28 mouse cellular contexts compared by ENCODE assay signal in genomic region chr11:50203302-50203827, GRCm38 (mm10). TPM values are rescaled to one million over a fixed set of nuclear protein-coding genes. Genes with fewer than 3 reads are reported as not detected.
DNase-seq lines count a peak whose midpoint lies in the region; ATAC-seq and TF ChIP-seq lines count a peak whose summit lies in the region.
"Had no signal": no experiment of that assay in that cellular context is flagged by ENCODE, and none has a peak within 500 bp of the region (broad histone marks: within the 10 kb centered on the region; RNA-seq: fewer than 3 reads in every experiment).

No protein-coding gene starts in this region.

- H3K27me3 ChIP-seq in liver, embryonic 13.5 days, result no peaks in the 10 kb centered on the region
- H3K27me3 ChIP-seq in liver, embryonic 16.5 days (ENCODE audit: control insufficient read depth, insufficient read depth, low read depth, low read length), result no peaks in the 10 kb centered on the region
- no peaks in the 10 kb centered on the region for H3K27me3 ChIP-seq in myocyte (ENCODE audit: control insufficient read depth, insufficient read depth, insufficient read length)
- no peaks in the 10 kb centered on the region for H3K27me3 ChIP-seq in forebrain, embryonic 15.5 days
- H3K27me3 ChIP-seq: embryonic facial prominence, embryonic 13.5 days; forebrain, embryonic 12.5 days; heart, embryonic 12.5 days; heart, embryonic 15.5 days had no signal

- 0 out of 2 replicates have a peak, but pooled peaks have one; percentile 7 for ATAC-seq in liver, embryonic 13.5 days (ENCODE audit: low read depth)
- ATAC-seq in liver, embryonic 16.5 days (ENCODE audit: low read depth), result peak; percentile 2; the same call in 1 of the 2 replicates
- ATAC-seq in forebrain, embryonic 15.5 days (replicated peaks), result no peak
- ATAC-seq: activated CD4-positive, CD25-positive, alpha-beta regulatory T cell, adult 4 months; CD4-positive, CD25-positive, alpha-beta regulatory T cell, adult 4 months; forebrain, embryonic 16.5 days; intestine, postnatal 0 days had no signal

- peak overlapping the region; percentile 12; the same call in 1 of the 2 replicates for H3K27ac ChIP-seq in liver, embryonic 13.5 days
- H3K27ac ChIP-seq in liver, embryonic 16.5 days (ENCODE audit: low read length), result 0 out of 2 replicates have a peak overlapping the region, but pooled peaks have one; percentile 24
- no peak overlapping the region for H3K27ac ChIP-seq in forebrain, embryonic 15.5 days (replicated peaks)
- H3K27ac ChIP-seq: embryonic facial prominence, embryonic 10.5 days; embryonic facial prominence, embryonic 13.5 days; forebrain, embryonic 12.5 days; gastrocnemius, adult 2 months; heart, embryonic 15.5 days; hindbrain, embryonic 14.5 days had no signal

- H3ac ChIP-seq in myocyte (ENCODE audit: control insufficient read depth, insufficient read length), result no peak overlapping the region

- 86% methylated on average over 9 of the region's 9 CpGs for WGBS in liver, embryonic 13.5 days (ENCODE audit: insufficient replicate concordance)
- WGBS in liver, embryonic 16.5 days (ENCODE audit: insufficient replicate concordance), result 78% methylated on average over 9 of the region's 9 CpGs
- 94% methylated on average over 9 of the region's 9 CpGs for WGBS in forebrain, embryonic 15.5 days

- H3K36me3 ChIP-seq in liver, embryonic 13.5 days, result peaks cover 97% of the 10 kb centered on the region
- peaks cover 86% of the 10 kb centered on the region for H3K36me3 ChIP-seq in liver, embryonic 16.5 days (ENCODE audit: control insufficient read depth, insufficient read depth)
- H3K36me3 ChIP-seq in myocyte (ENCODE audit: control insufficient read depth, insufficient read depth), result peaks cover 91% of the 10 kb centered on the region
- peaks cover 87% of the 10 kb centered on the region for H3K36me3 ChIP-seq in forebrain, embryonic 15.5 days

- H3K79me2 ChIP-seq in myocyte (ENCODE audit: control insufficient read depth, insufficient read depth), result peaks cover 38% of the 10 kb centered on the region

- H3K4me1 ChIP-seq in liver, embryonic 13.5 days (replicated peaks), result peaks cover 52% of the 10 kb centered on the region
- peaks cover 10% of the 10 kb centered on the region for H3K4me1 ChIP-seq in liver, embryonic 16.5 days (ENCODE audit: control insufficient read depth, low read depth, low read length)
- H3K4me1 ChIP-seq in forebrain, embryonic 15.5 days, result peaks cover 3% of the 10 kb centered on the region; the same call in 1 of the 2 replicates
- H3K4me1 ChIP-seq: embryonic facial prominence, embryonic 10.5 days; embryonic facial prominence, embryonic 13.5 days; forebrain, embryonic 12.5 days had no signal

- no peak overlapping the region for H3K4me3 ChIP-seq in liver, embryonic 13.5 days (replicated peaks)
- no peak overlapping the region for H3K4me3 ChIP-seq in liver, embryonic 16.5 days (ENCODE audit: low read depth, low read length)
- H3K4me3 ChIP-seq in myocyte, result no peak overlapping the region
- no peak overlapping the region for H3K4me3 ChIP-seq in forebrain, embryonic 15.5 days
- H3K4me3 ChIP-seq: embryonic facial prominence, embryonic 10.5 days; embryonic facial prominence, embryonic 13.5 days; erythroblast, embryonic 14.5 days; forebrain, embryonic 12.5 days; gastrocnemius, adult 2 months; heart, embryonic 12.5 days; heart, embryonic 15.5 days had no signal

- H3K4me2 ChIP-seq in liver, embryonic 13.5 days, result no peak overlapping the region
- no peak overlapping the region for H3K4me2 ChIP-seq in liver, embryonic 16.5 days (ENCODE audit: low read depth, low read length)
- H3K4me2 ChIP-seq in myocyte (ENCODE audit: low read depth), result no peak overlapping the region
- H3K4me2 ChIP-seq in forebrain, embryonic 15.5 days (replicated peaks), result no peak overlapping the region
- H3K4me2 ChIP-seq: embryonic facial prominence, embryonic 13.5 days; forebrain, embryonic 12.5 days; heart, embryonic 12.5 days; heart, embryonic 15.5 days; hindbrain, embryonic 14.5 days had no signal

- peak; percentile 50 for TF ChIP-seq POLR2A in myocyte (IDR thresholded peaks at IDR 0.05; ENCODE audit: insufficient read length, low read depth)

- no peak overlapping the region for H3K9ac ChIP-seq in liver, embryonic 13.5 days
- H3K9ac ChIP-seq in liver, embryonic 16.5 days (ENCODE audit: low read depth, low read length), result no peak overlapping the region
- H3K9ac ChIP-seq in forebrain, embryonic 15.5 days (replicated peaks), result no peak overlapping the region
- H3K9ac ChIP-seq: embryonic facial prominence, embryonic 13.5 days; forebrain, embryonic 12.5 days; heart, embryonic 12.5 days; heart, embryonic 15.5 days; hindbrain, embryonic 14.5 days had no signal

- peak; percentile 17 for DNase-seq in cerebellum, adult 11-12 months
- DNase-seq in cerebellum, adult 9-10 months, result no peak
- no peak for DNase-seq in liver, embryonic 13.5 days
- no peak for DNase-seq in liver
- DNase-seq: adrenal gland, postnatal 25 days; cerebellum, adult 2 months; cerebellum, postnatal 10 days; cerebellum, postnatal 36 days; embryo, embryonic 11 days; gastrocnemius, adult 2 months; gastrocnemius, postnatal 14 days; heart, adult 18-20 months; heart, postnatal 10 days; heart, postnatal 4 days had no signal

- H3K9me3 ChIP-seq in liver, embryonic 13.5 days (replicated peaks), result no peaks in the 10 kb centered on the region
- no peaks in the 10 kb centered on the region for H3K9me3 ChIP-seq in liver, embryonic 16.5 days (replicated peaks; ENCODE audit: control insufficient read depth, low read length)
- no peaks in the 10 kb centered on the region for H3K9me3 ChIP-seq in forebrain, embryonic 15.5 days
- H3K9me3 ChIP-seq: embryonic facial prominence, embryonic 10.5 days; embryonic facial prominence, embryonic 13.5 days; forebrain, embryonic 12.5 days; heart, embryonic 12.5 days; heart, embryonic 15.5 days had no signal

TF ChIP-seq in myocyte, 11 proteins besides CTCF, POLR2A, EP300 and RAD21:
- TF ChIP-seq SRF (IDR thresholded peaks at IDR 0.05; ENCODE audit: control insufficient read depth, insufficient read length, low read depth), result no peak
- TF ChIP-seq REST (IDR thresholded peaks at IDR 0.05; ENCODE audit: insufficient read depth, insufficient read length), result no peak
- TF ChIP-seq POLR2AphosphoS2 (IDR thresholded peaks at IDR 0.05; ENCODE audit: insufficient read length, low read depth), result peak; percentile 80
- TF ChIP-seq TCF12 (IDR thresholded peaks at IDR 0.05; ENCODE audit: insufficient read depth, poor library complexity, severe bottlenecking), result no peak
- no peak for TF ChIP-seq USF1 (IDR thresholded peaks at IDR 0.05; ENCODE audit: low read depth)
- no peak for TF ChIP-seq MYOG (IDR thresholded peaks at IDR 0.05; ENCODE audit: control insufficient read depth in 1 of 3, insufficient read depth in 1 of 3, insufficient read length in 2 of 3, low read depth in 2 of 3)

RNA-seq across cellular contexts. Expression of gene Sqstm1, which starts 7.3 kb away (rescaled TPM):
- polyA plus RNA-seq in liver, embryonic 13.5 days (2015; fragmentation: Nextera tagmentation; extraction: Ambion mirVana), result 132 and 133 TPM in 2 replicates
- polyA plus RNA-seq in liver, embryonic 16.5 days (2015; fragmentation: Nextera tagmentation; extraction: Ambion mirVana), result 165 and 182 TPM in 2 replicates
- polyA plus RNA-seq in myocyte (2012; fragmentation: generic; extraction: Trizol), result 873 TPM
- 285 and 303 TPM in 2 replicates for polyA plus RNA-seq in forebrain, embryonic 15.5 days (2015; fragmentation: Nextera tagmentation; extraction: Ambion mirVana)

RNA-seq across cellular contexts. Expression of gene Mgat4b, which starts 7.3 kb away (rescaled TPM):
- 11.4 and 12.1 TPM in 2 replicates for polyA plus RNA-seq in liver, embryonic 13.5 days (2015; fragmentation: Nextera tagmentation; extraction: Ambion mirVana)
- 2.2 and 3.1 TPM in 2 replicates for polyA plus RNA-seq in liver, embryonic 16.5 days (2015; fragmentation: Nextera tagmentation; extraction: Ambion mirVana)
- 89.2 TPM for polyA plus RNA-seq in myocyte (2012; fragmentation: generic; extraction: Trizol)
- polyA plus RNA-seq in forebrain, embryonic 15.5 days (2015; fragmentation: Nextera tagmentation; extraction: Ambion mirVana), result 40.3 and 46.3 TPM in 2 replicates

RNA-seq across cellular contexts. Expression of gene Mrnip, which starts 29.1 kb away (rescaled TPM):
- 8.1 and 8.5 TPM in 2 replicates for polyA plus RNA-seq in liver, embryonic 13.5 days (2015; fragmentation: Nextera tagmentation; extraction: Ambion mirVana)
- 7.9 and 8.6 TPM in 2 replicates for polyA plus RNA-seq in liver, embryonic 16.5 days (2015; fragmentation: Nextera tagmentation; extraction: Ambion mirVana)
- 7.8 TPM for polyA plus RNA-seq in myocyte (2012; fragmentation: generic; extraction: Trizol)
- 28.6 and 31.9 TPM in 2 replicates for polyA plus RNA-seq in forebrain, embryonic 15.5 days (2015; fragmentation: Nextera tagmentation; extraction: Ambion mirVana)

RNA-seq across cellular contexts. Expression of gene Ltc4s, which starts 35.1 kb away (rescaled TPM):
- polyA plus RNA-seq in liver, embryonic 13.5 days (2015; fragmentation: Nextera tagmentation; extraction: Ambion mirVana), result 0.49 and 0.99 TPM in 2 replicates
- 0.50 and 0.61 TPM in 2 replicates for polyA plus RNA-seq in liver, embryonic 16.5 days (2015; fragmentation: Nextera tagmentation; extraction: Ambion mirVana)
- 1.8 TPM for polyA plus RNA-seq in myocyte (2012; fragmentation: generic; extraction: Trizol)
- polyA plus RNA-seq in forebrain, embryonic 15.5 days (2015; fragmentation: Nextera tagmentation; extraction: Ambion mirVana), result 2.4 and 3.1 TPM in 2 replicates
- polyA plus RNA-seq: activated CD4-positive, CD25-positive, alpha-beta regulatory T cell, adult 4 months; CD4-positive, CD25-positive, alpha-beta regulatory T cell, adult 4 months; erythroblast, embryonic 14.5 days had no signal
